Mouse (Mus musculus): ENCODE data around the gene Gmpr2.

Gmpr2 gene

GRCm38 (mm10) chr14:55681160-55682117 is 9.7 kb downstream of the Gmpr2 start, which contains the start of gene Tinf2:
Gene Tinf2, minus strand, starts transcription at chr14:55681820.
- DNase-seq (ENCODE audit: low spot score in 2 of 2): peak; percentile 92 to 94

DNA sequence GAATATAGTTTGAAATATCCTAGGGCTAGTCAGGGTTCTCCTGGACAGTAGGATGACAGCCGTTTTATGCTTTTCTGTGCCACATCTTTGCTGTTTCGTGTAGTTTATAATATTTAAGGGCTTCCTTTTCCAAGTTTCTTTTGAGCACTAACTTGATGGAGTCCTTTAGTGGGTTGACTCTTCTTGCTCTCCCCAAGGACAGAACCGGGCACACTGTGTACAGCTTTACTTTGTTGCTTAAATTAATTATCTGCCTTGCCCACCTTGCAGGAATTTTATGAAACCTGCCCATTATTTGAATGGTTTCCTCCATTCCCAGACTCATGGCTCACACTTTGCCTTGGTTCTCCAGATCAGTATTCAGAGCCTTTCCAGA is 10.4 kb downstream of the Gmpr2 start:
- DNase-seq (ENCODE audit: low spot score in 2 of 2): no peak

DNA sequence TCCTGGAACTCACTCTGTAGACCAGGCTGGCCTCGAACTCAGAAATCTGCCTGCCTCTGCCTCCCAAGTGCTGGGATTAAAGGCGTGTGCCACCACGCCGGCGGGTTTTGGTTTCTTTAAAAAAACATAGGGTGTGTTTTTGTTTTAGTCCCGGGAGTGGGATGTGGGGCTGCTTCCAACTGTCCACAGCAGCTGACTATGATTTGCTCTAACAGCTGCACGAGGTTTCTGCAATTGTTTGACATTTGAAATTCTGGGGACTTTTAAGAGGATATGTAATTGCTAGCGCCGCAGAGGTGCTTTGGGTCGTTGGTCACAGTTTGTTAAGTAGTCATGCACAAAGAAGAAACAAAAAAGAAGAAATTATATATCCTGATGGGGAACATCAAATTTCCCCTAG is 17.7 kb downstream of the Gmpr2 start:
- no peak for DNase-seq (ENCODE audit: low spot score in 2 of 2)

DNA sequence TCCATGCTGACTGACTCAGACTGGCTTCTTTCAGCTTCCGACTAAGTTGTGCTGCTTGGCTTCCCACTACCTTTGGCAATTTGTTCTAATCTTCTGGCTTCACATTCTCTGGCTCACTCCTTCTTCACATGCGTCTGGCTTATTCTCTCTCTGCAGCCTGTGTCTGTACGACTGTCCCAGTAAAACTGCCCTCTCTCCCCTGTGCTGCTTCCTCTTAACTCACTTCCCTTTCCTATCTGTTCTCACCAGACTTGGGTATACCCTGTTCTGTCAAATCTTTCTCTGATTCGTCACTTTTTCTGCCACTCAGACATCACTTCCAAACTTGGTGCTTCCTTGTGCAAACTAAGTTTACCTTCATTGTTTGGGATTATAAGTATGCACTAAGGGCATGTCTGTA is 25.5 kb downstream of the Gmpr2 start:
- no peak for DNase-seq (ENCODE audit: low spot score in 2 of 2)

DNA sequence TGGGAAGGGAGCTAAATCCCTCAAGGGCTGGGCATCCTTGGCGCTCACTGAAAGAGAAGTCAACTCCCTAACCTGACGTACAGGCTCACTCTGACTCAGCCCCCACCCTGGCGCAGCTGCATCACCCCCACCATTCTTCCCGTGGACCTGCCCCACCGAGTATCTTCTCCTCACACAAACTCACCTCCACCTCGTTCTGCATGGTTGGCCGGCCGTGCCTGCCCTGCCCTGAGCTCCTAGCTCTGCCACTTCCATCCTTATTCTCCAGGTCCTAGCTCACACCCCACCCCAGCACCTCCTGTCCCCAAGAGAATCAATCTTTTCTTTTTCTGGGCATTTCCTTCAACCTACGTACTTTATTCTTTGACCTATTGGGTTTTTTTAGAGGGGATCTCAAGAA is 29.4 kb downstream of the Gmpr2 start:
- DNase-seq (ENCODE audit: low spot score in 2 of 2): no peak

DNA sequence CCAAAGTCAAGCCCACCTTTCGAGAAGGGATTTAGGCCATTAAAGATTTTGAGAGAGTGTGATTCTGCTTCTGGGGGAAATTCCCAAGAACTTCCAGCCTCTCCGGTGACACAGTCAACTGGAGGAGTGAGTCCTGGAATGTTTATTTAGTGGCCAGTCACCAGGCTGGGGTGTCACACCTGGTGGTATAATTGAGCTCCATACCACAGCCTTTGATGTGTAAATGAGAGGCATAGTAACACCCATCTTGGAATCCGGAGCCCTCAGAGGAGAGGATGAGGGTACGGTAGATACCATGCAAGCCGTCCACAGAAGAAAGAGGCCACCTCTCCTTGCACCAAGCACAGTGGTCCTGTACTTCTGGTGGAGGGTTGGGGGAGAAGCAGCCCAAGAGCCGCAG is 31.0 kb downstream of the Gmpr2 start:
- DNase-seq (ENCODE audit: low spot score in 2 of 2): no peak

DNA sequence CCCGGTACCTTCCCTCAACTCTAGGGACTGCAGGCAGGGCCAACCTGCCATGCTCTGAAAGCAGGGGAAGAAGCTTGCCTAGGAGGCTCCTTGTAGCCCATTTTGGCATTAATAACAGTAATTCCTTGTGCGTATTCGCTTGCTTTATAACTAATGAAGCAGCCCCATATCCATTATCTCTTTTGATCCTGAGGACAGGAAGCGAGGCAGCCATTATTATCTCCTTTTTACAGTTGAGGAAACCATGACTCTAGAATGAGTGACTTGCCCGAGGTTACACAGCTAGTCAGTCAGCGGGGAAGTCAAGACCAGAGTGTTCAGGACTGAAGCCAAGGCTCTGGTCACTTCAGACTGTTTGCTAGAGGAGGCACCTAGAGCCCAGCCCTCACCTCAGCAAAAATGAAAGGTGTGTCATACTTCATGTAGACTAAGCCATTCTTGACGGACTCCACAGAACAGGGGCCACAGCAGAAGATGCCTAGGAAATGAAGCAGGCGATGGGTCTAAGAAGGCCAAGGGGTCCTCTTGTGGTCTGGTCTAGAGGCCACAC is 34.4 kb downstream of the Gmpr2 start:
- no peak for DNase-seq (ENCODE audit: low spot score in 2 of 2)

DNA sequence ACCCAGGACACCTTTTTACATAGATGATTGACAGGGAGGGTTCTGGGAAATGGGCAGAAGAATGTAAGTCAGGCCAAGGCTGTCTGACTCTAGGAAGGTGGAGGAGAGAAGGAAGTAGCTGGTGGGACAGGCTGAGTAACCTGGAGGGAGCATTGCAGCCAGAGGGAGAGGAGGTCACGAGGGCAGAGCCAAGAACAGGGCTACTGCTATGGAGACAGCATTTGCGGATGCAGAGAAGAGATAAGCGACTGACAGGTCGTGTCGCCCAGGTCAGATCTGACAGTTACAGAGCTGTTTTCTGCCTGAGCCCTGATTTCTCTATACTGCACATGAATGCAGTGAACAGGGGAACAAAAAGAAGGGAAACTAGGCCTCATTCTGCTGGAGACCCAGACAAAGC is 35.7 kb downstream of the Gmpr2 start:
- no peak for DNase-seq (ENCODE audit: low spot score in 2 of 2)

- no peak for DNase-seq (ENCODE audit: low spot score in 2 of 2)
These were observed 37.8 kb downstream of the Gmpr2 start for GRCm38 (mm10) chr14:55709509-55709908.

- DNase-seq (ENCODE audit: low spot score in 2 of 2): no peak
These were observed 40.0 kb downstream of the Gmpr2 start for GRCm38 (mm10) chr14:55711786-55712185.

- no peak for DNase-seq (ENCODE audit: low spot score in 2 of 2)
These were observed 41.4 kb downstream of the Gmpr2 start for GRCm38 (mm10) chr14:55713007-55713728.

GRCm38 (mm10) chr14:55713729-55714122 is 42.0 kb downstream of the Gmpr2 start, which contains the start of gene Tgm1:
Gene Tgm1, minus strand, starts transcription at chr14:55713926.
- no peak for DNase-seq (ENCODE audit: low spot score in 2 of 2)

DNA sequence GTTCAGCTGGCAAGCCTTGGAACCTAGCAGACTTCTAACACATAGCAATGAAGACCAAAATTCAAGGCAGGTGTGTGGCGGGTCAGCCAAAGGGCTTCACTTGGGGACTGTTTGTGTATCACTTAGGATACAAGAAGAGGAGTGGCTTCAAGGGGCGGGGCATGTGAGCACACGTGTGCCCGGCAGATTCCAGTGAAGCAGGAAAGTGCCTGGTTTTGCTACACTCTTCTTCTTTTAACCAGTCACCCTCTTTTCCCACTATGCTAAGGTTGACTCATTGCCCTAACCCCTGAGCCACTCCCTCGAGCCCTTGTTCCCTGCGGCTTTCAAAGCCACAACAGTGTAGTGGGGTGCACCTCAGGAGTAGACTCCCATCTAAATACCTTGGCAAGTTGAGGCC is 43.2 kb downstream of the Gmpr2 start:
- no peak for DNase-seq (ENCODE audit: low spot score in 2 of 2)

- DNase-seq (ENCODE audit: low spot score in 2 of 2): no peak
These were observed 44.5 kb downstream of the Gmpr2 start for GRCm38 (mm10) chr14:55716271-55716670.

DNA sequence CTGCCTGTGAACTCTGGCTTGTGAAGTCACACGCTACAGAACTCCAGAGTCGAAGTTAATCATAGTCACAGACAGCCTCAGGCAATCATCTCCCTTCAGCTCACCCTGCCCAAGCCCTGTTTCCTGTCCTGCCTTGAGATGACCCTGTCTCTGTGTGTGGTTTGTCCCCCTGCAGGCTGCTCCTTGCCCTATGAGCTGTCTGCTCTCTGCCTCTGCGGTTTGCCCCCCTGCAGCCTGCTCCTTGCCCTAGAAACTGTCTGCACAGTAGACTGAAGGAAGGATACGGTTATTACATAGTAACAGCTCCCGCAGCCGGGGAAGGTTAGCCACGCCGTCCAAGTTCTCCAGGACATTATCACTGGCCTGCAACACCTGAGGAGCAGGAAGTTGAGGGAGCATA is 45.1 kb downstream of the Gmpr2 start:
- DNase-seq (ENCODE audit: low spot score in 2 of 2): no peak

GRCm38 (mm10) chr14:55719737-55720136 is 48.0 kb downstream of the Gmpr2 start:
- DNase-seq (ENCODE audit: low spot score in 2 of 2): no peak

DNA sequence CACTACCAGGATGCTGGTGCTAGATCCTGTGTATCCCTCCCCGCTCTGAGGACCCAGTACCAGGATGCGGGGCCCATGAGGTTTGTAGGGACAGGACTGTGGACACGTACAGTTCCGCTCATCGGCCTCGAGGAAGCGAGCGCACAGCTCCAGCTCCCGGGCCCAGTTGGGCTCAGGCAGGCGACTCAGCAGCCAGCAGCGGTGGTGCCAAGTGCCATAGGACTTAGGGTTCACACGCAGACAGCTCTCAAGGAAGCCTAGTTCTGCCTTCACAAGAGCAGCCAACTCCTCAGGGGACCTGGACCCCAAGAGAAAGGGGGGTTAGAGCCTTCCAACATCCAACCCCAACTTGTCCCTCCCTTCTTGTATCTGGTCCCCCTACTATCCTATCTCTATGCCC is 48.9 kb downstream of the Gmpr2 start:
- no peak for DNase-seq (ENCODE audit: low spot score in 2 of 2)

- no peak for DNase-seq (ENCODE audit: low spot score in 2 of 2)
These were observed 49.3 kb downstream of the Gmpr2 start for GRCm38 (mm10) chr14:55721076-55721475.

DNA sequence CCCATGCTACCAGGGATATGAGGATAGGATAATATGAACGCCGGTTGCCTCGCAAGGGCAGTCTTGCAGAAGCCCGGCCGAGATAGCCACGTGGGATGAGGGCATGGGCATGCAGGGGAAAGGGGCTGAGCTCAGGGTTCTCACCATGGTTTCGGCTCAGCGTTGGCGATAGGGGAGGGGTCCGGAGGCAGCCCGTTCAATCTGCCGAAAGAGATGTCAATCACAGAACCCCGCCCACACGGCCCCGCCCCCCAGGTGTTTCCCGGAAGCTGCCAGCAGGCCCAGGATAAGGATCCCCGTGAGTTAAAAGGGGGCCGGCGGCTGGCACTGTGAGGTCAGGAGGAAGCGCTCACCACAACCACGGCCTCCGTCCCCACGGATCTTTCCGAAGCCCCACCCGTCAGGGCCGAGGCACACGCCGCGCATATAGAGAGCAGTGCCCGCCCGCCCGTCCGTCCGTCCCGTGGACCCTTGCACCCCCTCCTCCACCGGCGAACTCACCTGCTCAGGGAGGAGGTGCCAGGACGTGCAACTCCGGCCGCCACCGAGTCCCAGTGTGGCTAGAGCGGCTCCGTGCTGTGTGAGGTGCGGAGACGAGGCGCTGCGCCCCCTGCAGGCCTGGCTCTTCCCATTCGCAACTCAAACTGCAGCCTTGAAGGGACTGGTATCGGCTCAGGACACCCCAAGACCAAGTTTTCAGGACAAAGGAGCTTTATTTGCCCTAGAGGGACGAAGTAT is 50.1 kb downstream of the Gmpr2 start, which contains the start of gene Rabggta:
Gene Rabggta, minus strand, starts transcription at position 564 of the 738 bp plus-strand sequence.
- peak; percentile 85 to 88 for DNase-seq (ENCODE audit: low spot score in 2 of 2)

DNA sequence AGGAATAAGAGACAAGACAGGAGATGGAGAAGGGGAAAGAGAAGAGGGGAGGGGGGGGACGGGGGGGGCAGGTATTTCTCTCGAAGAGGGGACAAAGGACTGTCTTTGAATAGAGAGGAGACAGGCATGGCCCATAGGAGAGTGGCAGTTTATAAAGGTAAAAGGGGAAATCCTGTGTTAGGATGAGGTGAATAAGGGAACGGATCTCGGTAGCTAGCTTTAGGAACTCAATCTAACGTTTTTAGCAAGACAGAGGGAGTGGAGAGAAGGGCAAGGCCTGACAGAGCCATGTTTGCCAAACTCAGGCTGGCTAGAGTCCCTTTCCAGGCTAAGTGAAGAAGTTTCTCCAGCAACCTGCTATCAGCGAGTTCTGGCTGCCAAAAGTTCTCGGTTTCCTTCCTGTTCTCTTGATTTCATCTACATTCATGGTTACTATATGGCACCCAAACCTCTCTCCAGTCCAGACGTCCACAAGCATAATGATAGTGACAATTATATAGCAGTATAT is 50.8 kb downstream of the Gmpr2 start:
- DNase-seq (ENCODE audit: low spot score in 2 of 2): no peak

- no peak for DNase-seq (ENCODE audit: low spot score in 2 of 2)
These were observed 51.7 kb downstream of the Gmpr2 start for GRCm38 (mm10) chr14:55723433-55723832.
